Mouse (Mus musculus): ENCODE results near the gene Gsto2. TPM values are rescaled to one million over a fixed set of nuclear protein-coding genes. Genes with fewer than 3 reads are reported as not detected.

Gsto2 gene
- polyA plus RNA-seq, 1 experiment from 2014 or later = 1.0 TPM

DNA sequence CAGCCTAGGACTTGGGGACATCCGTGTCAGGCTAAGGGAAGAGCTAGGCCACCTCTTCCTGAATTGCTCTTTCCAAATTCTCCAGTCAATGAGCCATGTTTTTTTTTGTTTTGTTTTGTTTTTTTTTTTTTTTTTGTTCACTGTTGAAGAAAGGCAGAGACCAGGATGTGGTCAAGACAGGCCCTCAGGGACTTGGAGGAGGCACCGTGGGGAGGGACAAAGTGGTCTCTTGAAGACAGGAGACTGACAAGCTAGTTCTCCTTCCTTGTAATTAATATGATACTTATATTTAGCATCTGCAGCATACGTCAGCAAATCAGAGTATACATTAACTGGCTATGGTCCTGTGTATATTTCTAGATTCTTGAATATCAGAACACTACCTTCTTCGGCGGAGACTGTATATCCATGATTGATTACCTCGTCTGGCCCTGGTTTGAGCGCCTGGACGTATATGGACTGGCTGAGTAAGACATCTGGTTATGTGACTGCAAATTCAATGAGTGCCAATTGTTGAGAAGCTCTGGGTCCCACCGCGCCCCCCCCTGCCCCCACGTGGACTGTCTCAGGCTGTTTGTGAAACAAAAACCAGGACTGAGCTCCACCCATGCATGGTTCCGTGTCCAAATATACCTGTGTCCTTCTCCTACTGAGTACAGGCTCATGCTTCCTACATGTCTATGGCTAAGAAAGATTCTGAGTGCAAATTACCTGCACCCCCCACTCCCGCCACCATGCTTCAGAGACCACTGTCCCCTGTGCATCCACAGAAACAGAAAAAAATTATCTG lies 19.2 kb downstream of the Gsto2 start:
- H3K4me2 ChIP-seq = no peak overlapping the region
- peaks cover 10% of the 10 kb centered on the region for H3K4me1 ChIP-seq (replicated peaks)
- no peak overlapping the region for H3K4me3 ChIP-seq
- H3K27ac ChIP-seq (replicated peaks) = no peak overlapping the region
- WGBS = 73% methylated on average over 13 of the region's 13 CpGs
- no peaks in the 10 kb centered on the region for H3K27me3 ChIP-seq
- ATAC-seq (ENCODE audit: low read depth) = no peak
- H3K36me3 ChIP-seq = no peaks in the 10 kb centered on the region
- no peaks in the 10 kb centered on the region for H3K9me3 ChIP-seq
- no peak overlapping the region for H3K9ac ChIP-seq

DNA sequence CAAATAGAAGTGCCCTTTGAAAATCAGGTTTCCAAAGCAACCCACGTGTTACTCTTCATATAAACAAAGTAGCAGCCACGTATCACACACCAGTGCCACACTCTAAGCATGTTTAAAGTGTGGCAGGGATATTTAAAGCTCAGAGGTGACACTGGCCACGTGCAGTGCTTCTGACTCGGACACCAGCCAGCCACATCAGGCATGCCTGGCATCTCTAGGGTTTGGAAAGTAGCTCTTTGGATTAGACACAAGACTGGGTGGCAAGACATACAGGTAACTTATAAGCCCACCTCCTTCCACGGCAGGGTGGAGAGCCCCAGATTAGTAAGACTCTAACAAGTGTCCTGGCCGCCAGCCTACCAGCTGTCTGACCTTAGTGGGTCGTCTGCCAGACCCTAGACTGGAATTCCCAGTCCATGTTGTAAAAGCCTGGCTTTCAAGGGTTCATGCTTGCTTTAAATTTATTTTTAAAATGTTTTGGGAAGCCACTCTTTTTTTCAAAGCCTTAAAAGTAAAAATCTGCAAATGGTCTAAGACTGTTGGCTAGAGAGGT lies 19.9 kb downstream of the Gsto2 start:
- Histone ChIP-seq H3K9me3 (no peaks in the 10 kb centered on the region), H3K4me1 (replicated peaks) (peaks cover 10% of the 10 kb centered on the region), H3K27ac (replicated peaks) (no peak overlapping the region), H3K4me3 (no peak overlapping the region), H3K4me2 (no peak overlapping the region), H3K9ac (no peak overlapping the region), H3K36me3 (no peaks in the 10 kb centered on the region), H3K27me3 (no peaks in the 10 kb centered on the region)
- no peak for ATAC-seq (ENCODE audit: low read depth)
- WGBS = 70% methylated on average over 7 of the region's 7 CpGs

GRCm38 (mm10) chr19:47885886-47886285 lies 20.6 kb downstream of the Gsto2 start:
- H3K9me3 ChIP-seq = no peaks in the 10 kb centered on the region
- no peaks in the 10 kb centered on the region for H3K36me3 ChIP-seq
- H3K4me2 ChIP-seq = no peak overlapping the region
- no peaks in the 10 kb centered on the region for H3K27me3 ChIP-seq
- no peak overlapping the region for H3K9ac ChIP-seq
- peaks cover 10% of the 10 kb centered on the region for H3K4me1 ChIP-seq (replicated peaks)
- no peak for ATAC-seq (ENCODE audit: low read depth)
- no peak overlapping the region for H3K4me3 ChIP-seq
- H3K27ac ChIP-seq (replicated peaks) = no peak overlapping the region
- 86% methylated on average over 11 of the region's 11 CpGs for WGBS

DNA sequence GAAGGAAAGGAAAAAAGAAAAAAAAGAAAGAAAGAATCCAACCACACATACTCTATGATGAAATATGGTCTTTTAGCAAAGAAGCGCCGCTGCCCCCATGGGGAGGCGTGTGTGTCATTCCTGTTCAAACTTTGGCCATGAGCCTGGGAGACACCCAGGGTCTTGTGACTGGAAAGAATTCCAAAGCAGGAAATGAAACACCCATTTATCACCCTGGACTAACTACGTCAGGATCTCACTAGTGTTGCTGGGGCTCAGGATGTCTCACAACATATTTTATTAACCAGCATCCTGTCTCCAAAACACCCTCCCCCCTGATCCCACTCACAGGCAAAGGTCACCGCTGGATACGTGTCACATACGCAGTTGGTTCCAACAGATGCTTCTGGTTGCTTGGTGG lies 21.3 kb downstream of the Gsto2 start:
- H3K27me3 ChIP-seq = no peaks in the 10 kb centered on the region
- H3K9me3 ChIP-seq = no peaks in the 10 kb centered on the region
- H3K4me3 ChIP-seq = no peak overlapping the region
- no peak for ATAC-seq (ENCODE audit: low read depth)
- peaks cover 10% of the 10 kb centered on the region for H3K4me1 ChIP-seq (replicated peaks)
- H3K36me3 ChIP-seq = no peaks in the 10 kb centered on the region
- 78% methylated on average over 7 of the region's 7 CpGs for WGBS
- H3K9ac ChIP-seq = no peak overlapping the region
- no peak overlapping the region for H3K27ac ChIP-seq (replicated peaks)
- H3K4me2 ChIP-seq = no peak overlapping the region

DNA sequence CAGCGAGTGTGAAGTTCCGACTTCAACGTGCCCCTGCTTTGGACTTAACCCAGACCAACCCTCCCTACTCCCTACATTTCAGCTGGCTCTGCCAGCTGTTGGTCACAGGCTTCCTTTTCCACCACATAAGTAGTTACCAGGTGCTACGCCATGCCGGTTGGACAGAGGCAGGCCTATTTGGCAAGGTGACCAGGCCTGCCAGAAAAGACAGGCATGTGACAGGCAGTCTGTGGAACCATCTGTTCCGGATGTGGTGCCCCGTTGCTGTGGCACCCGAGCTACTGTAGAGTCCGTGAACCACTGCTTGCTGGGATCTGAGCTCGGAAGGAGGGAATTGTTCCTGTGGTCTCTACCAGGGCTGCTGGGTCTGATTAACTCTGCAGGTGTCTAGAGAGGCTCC lies 22.1 kb downstream of the Gsto2 start:
- no peaks in the 10 kb centered on the region for H3K27me3 ChIP-seq
- WGBS = 85% methylated on average over 10 of the region's 10 CpGs
- no peak for ATAC-seq (ENCODE audit: low read depth)
- H3K4me2 ChIP-seq = no peak overlapping the region
- H3K4me3 ChIP-seq = no peak overlapping the region
- no peaks in the 10 kb centered on the region for H3K36me3 ChIP-seq
- H3K4me1 ChIP-seq (replicated peaks) = peaks cover 10% of the 10 kb centered on the region
- no peak overlapping the region for H3K9ac ChIP-seq
- H3K9me3 ChIP-seq = no peaks in the 10 kb centered on the region
- no peak overlapping the region for H3K27ac ChIP-seq (replicated peaks)

- Histone ChIP-seq H3K27me3 (no peaks in the 10 kb centered on the region), H3K4me1 (replicated peaks) (peaks cover 10% of the 10 kb centered on the region), H3K4me3 (no peak overlapping the region), H3K4me2 (no peak overlapping the region), H3K9me3 (no peaks in the 10 kb centered on the region), H3K27ac (replicated peaks) (no peak overlapping the region), H3K36me3 (no peaks in the 10 kb centered on the region), H3K9ac (no peak overlapping the region)
- no peak for ATAC-seq (ENCODE audit: low read depth)
- WGBS = 93% methylated on average over 8 of the region's 8 CpGs
Measured at GRCm38 (mm10) chr19:47888037-47888436, 22.7 kb downstream of the Gsto2 start.

DNA sequence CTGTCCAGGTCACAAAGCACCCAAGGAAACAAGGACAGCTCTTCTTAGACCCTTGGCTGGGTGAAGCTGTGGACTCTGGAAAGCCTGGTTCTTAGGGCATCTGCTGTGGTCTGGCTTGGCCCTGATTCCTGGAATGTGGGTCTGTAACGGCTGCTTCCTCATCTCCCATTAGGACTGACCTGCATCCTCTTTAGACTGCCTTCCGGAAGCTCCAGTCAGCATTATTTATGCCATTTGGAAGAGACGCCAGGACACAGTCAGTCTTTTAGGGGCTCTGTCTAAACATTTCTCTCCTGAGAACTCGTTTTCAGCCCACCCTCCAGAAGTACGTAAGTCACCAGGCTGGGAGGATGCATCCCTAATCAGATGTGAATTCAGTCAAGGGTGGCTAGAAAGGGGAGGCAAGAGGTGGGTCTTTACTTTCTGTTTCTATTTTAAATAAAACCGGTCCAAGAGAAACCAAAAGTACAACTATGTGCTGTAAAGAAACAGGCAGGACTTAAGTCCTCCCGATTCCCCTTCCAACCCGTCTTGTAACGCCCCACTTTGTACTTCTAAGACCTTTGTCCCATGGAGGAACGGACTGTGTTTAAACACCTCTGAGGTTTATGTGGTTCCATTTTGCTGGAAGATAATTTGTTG lies 25.3 kb downstream of the Gsto2 start:
- no peak for ATAC-seq (ENCODE audit: low read depth)
- Histone ChIP-seq H3K36me3 (peaks cover 11% of the 10 kb centered on the region), H3K4me1 (replicated peaks) (no peaks in the 10 kb centered on the region), H3K4me2 (no peak overlapping the region; the same call in 1 of the 2 replicates), H3K9me3 (no peaks in the 10 kb centered on the region), H3K27ac (replicated peaks) (no peak overlapping the region), H3K27me3 (no peaks in the 10 kb centered on the region), H3K9ac (no peak overlapping the region), H3K4me3 (no peak overlapping the region)
- 63% methylated on average over 10 of the region's 10 CpGs for WGBS

- Histone ChIP-seq H3K9me3 (no peaks in the 10 kb centered on the region), H3K4me3 (no peak overlapping the region), H3K4me2 (no peak overlapping the region), H3K27ac (replicated peaks) (no peak overlapping the region), H3K27me3 (no peaks in the 10 kb centered on the region), H3K4me1 (replicated peaks) (no peaks in the 10 kb centered on the region), H3K36me3 (peaks cover 22% of the 10 kb centered on the region), H3K9ac (no peak overlapping the region)
- WGBS = 74% methylated on average over 11 of the region's 11 CpGs
- no peak for ATAC-seq (ENCODE audit: low read depth)
Measured at GRCm38 (mm10) chr19:47891562-47892312, 26.4 kb downstream of the Gsto2 start.

DNA sequence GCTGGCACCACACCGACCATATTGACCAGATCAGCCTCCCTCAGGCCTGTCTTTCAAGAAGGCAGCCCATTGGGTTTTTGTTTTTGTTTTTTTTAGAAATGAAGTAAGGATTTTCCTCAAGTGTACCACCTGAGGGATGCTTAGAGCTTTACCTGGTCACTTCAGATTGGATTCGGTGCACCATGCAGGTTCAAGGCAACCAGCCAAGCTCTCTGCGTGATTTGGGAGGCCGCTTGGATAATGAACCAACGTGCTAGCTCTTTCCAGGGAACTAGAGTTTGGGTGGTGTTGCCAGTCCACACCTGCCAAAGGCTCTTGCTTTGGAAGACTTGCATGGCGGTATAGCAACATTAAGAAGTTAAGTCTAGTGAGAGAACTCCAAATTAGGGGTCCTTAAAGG lies 27.8 kb downstream of the Gsto2 start:
- Histone ChIP-seq H3K9me3 (no peaks in the 10 kb centered on the region), H3K27ac (replicated peaks) (no peak overlapping the region), H3K4me1 (replicated peaks) (no peaks in the 10 kb centered on the region), H3K4me3 (no peak overlapping the region), H3K36me3 (peaks cover 36% of the 10 kb centered on the region), H3K9ac (no peak overlapping the region), H3K27me3 (no peaks in the 10 kb centered on the region), H3K4me2 (no peak overlapping the region)
- 91% methylated on average over 6 of the region's 6 CpGs for WGBS
- no peak for ATAC-seq (ENCODE audit: low read depth)

DNA sequence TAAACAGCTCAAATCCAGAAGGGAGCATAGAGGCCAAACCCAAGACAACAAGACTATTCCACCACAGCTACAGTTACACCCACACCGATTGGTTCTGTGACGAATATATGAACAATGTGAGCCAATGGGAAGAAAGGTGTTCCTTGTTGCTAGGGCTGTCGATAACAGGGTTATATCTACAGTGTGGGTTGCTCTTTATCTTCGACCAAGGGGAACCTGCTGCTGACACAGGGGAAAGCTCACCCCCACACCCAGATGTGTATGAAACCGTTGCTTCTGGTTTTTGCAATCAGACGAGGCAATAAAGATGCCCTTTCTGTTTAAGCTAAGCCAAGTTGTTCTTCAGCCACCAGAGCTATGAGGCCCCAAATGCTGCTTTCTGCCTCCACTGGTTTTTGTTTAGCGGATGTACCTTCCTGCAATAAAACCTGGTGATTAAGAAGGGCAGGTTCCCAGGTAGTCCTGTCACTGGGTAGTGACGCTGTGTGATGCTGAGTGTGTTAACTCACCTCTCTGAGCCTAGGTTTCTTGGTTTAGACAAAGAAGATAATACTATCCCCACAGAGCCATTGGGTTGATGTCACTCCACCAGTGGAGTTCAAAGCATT lies 33.2 kb downstream of the Gsto2 start:
- WGBS = 93% methylated on average over 8 of the region's 8 CpGs
- Histone ChIP-seq H3K9me3 (no peaks in the 10 kb centered on the region), H3K9ac (no peak overlapping the region), H3K36me3 (peaks cover 36% of the 10 kb centered on the region), H3K27ac (replicated peaks) (no peak overlapping the region), H3K27me3 (no peaks in the 10 kb centered on the region), H3K4me3 (no peak overlapping the region), H3K4me1 (replicated peaks) (peaks cover 16% of the 10 kb centered on the region), H3K4me2 (no peak overlapping the region)
- no peak for ATAC-seq (ENCODE audit: low read depth)

- H3K27ac ChIP-seq (replicated peaks) = no peak overlapping the region
- H3K36me3 ChIP-seq = peaks cover 30% of the 10 kb centered on the region
- ATAC-seq (ENCODE audit: low read depth) = no peak
- H3K9me3 ChIP-seq = no peaks in the 10 kb centered on the region
- no peak overlapping the region for H3K4me2 ChIP-seq
- peaks cover 25% of the 10 kb centered on the region for H3K4me1 ChIP-seq (replicated peaks)
- no peak overlapping the region for H3K9ac ChIP-seq
- H3K27me3 ChIP-seq = no peaks in the 10 kb centered on the region
- no peak overlapping the region for H3K4me3 ChIP-seq
- 69% methylated on average over 6 of the region's 6 CpGs for WGBS
Measured at GRCm38 (mm10) chr19:47900012-47900411, 34.7 kb downstream of the Gsto2 start.

GRCm38 (mm10) chr19:47900558-47900957 lies 35.2 kb downstream of the Gsto2 start:
- 83% methylated on average over 10 of the region's 10 CpGs for WGBS
- no peak for ATAC-seq (ENCODE audit: low read depth)
- Histone ChIP-seq H3K27ac (replicated peaks) (no peak overlapping the region), H3K36me3 (peaks cover 25% of the 10 kb centered on the region), H3K27me3 (no peaks in the 10 kb centered on the region), H3K4me2 (no peak overlapping the region), H3K4me1 (replicated peaks) (peaks cover 31% of the 10 kb centered on the region), H3K9ac (no peak overlapping the region), H3K9me3 (no peaks in the 10 kb centered on the region), H3K4me3 (no peak overlapping the region)
